Mouse (Mus musculus) hindbrain, embryonic 14.5 days (tissue): ENCODE measurements at regions not wholly inside any gene's neighbourhood (a gene's known extent, or its start where the extent isn't known, plus 50 kb on each side); places are given as distances from the start of the nearest gene placed in this dataset.

Experiments used
- ATAC-seq: fragments of 200-750 bp; cut with Nextera tagmentation; 2 replicates; pipeline ENCODE4 v1.8.0; 2017; ENCODE audit warnings: moderate number of reproducible peaks, mild to moderate bottlenecking, moderate TSS enrichment, moderate library complexity; ENCODE audit not compliant: low FRiP score
- DNase-seq: peaks from one replicate; pipeline ENCODE4 v3.0.0-alpha.2; 2015; ENCODE audit warnings: low spot score
- H3K27ac ChIP-seq: fragments of 300-500 bp; sonication (generic); 2 replicates; pipeline ENCODE4 v1.5.1; 2014; ENCODE audit warnings: mild to moderate bottlenecking, moderate library complexity
- H3K27me3 ChIP-seq: fragments of 300-500 bp; sonication (generic); 2 replicates; pipeline ENCODE4 v1.6.1; 2014; ENCODE audit warnings: mild to moderate bottlenecking, low read length, mixed read lengths; ENCODE audit not compliant: control insufficient read depth, insufficient read depth
- H3K36me3 ChIP-seq: fragments of 300-500 bp; sonication (generic); replicated peaks from 2 replicates; pipeline ENCODE4 v1.6.1; 2014; ENCODE audit not compliant: control insufficient read depth, insufficient read depth
- H3K4me1 ChIP-seq: fragments of 300-500 bp; sonication (generic); replicated peaks from 2 replicates; pipeline ENCODE4 v1.6.1; 2014; ENCODE audit warnings: antibody characterized with exemption, low read length, mixed read lengths; ENCODE audit not compliant: control insufficient read depth, insufficient read depth
- H3K4me2 ChIP-seq: fragments of 300-500 bp; sonication (generic); replicated peaks from 2 replicates; pipeline ENCODE4 v1.6.1; 2014; ENCODE audit warnings: mild to moderate bottlenecking, moderate library complexity
- H3K4me3 ChIP-seq: fragments of 300-500 bp; sonication (generic); replicated peaks from 2 replicates; pipeline ENCODE4 v1.5.1; 2014; ENCODE audit warnings: mild to moderate bottlenecking, low read length
- H3K9ac ChIP-seq: fragments of 300-500 bp; sonication (generic); 2 replicates; pipeline ENCODE4 v1.6.1; 2014
- H3K9me3 ChIP-seq: fragments of 300-500 bp; sonication (generic); 2 replicates; pipeline ENCODE4 v1.6.1; 2016; ENCODE audit warnings: low read length; ENCODE audit not compliant: control insufficient read depth
- WGBS: fragments of 180-500 bp; shearing (Covaris S2); extraction: QIAGEN DNeasy Blood & Tissue Kit; methylation state at CpG from one replicate; pipeline ENCODE4 v1.1.7; 2014; 5-methylcytosine and 5-hydroxymethylcytosine counted together

- Histone ChIP-seq H3K4me3 (no peak overlapping the region), H3K9me3 (no peaks in the 10 kb centered on the region), H3K4me2 (no peak overlapping the region), H3K36me3 (no peaks in the 10 kb centered on the region), H3K9ac (no peak overlapping the region), H3K27ac (no peak overlapping the region), H3K4me1 (no peaks in the 10 kb centered on the region), H3K27me3 (no peaks in the 10 kb centered on the region)
- ATAC-seq (no peak), DNase-seq (no peak)
Observed at GRCm38 (mm10) chr10:34824121-34824520, 340.9 kb downstream of the Frk start.

GRCm38 (mm10) chr10:34842015-34842504, 358.9 kb downstream of the Frk start:
- ATAC-seq (no peak), DNase-seq (no peak)
- Histone ChIP-seq H3K9me3 (no peaks in the 10 kb centered on the region), H3K36me3 (no peaks in the 10 kb centered on the region), H3K4me2 (no peak overlapping the region), H3K27me3 (no peaks in the 10 kb centered on the region), H3K4me3 (no peak overlapping the region), H3K9ac (no peak overlapping the region), H3K27ac (no peak overlapping the region), H3K4me1 (no peaks in the 10 kb centered on the region)
- 88% methylated on average over 3 of the region's 3 CpGs for WGBS

DNA sequence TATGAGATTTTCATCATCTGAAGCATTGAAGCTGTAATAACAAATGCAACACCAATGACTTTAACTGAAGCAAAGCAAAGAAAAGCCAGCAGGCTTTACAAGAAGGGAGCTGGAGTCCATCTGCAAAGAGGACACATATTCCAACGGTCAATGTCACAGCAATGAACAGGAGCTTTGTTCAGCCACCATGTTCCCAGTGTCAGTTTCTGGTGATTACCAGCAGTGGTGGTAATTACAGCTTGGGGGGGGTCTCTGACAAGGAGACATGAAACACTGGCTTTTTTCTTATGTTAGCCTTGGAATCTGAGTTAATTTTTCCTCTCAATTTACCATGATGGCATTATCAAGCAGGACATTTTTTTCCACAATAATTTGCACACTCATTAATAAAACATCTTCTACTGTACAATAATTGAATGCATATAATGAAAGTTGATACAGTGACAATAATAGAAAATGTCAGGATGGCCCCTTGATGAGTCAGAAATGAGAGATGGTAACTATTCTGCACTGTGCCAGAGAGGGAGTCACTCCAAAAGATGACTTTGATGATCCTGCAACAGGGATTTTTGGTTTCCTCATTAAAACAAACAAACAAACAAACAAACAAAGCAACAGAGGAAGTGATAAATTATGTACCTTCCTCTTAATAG, 373.4 kb downstream of the Frk start:
- no peak for DNase-seq
- Histone ChIP-seq H3K36me3 (no peaks in the 10 kb centered on the region), H3K4me1 (no peaks in the 10 kb centered on the region), H3K4me2 (no peak overlapping the region), H3K9ac (no peak overlapping the region), H3K27me3 (no peaks in the 10 kb centered on the region), H3K27ac (no peak overlapping the region), H3K4me3 (no peak overlapping the region), H3K9me3 (no peaks in the 10 kb centered on the region)
- ATAC-seq, result no peak
- 58% methylated on average over 1 of the region's 1 CpGs for WGBS

DNA sequence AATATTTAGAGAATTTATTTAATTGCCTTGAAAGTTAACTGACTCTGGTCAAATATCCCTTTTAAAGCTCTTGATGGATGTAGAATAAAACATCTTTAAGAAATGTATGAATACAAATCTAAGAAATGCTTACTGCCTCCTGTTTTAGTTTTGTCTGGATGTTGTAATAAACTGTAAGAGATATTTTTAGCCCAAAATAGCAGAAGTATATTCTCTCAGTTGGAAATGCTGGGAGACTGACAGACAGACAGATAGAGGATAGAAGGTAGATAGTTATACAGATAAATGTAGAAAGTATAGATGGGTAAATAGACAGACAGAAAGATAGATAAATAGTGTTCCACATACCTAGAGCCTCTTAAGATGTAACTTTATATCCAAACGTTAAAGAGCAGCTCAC, 379.5 kb downstream of the Frk start:
- ATAC-seq, result no peak
- no peaks in the 10 kb centered on the region for H3K4me1 ChIP-seq
- no peak for DNase-seq
- H3K4me3 ChIP-seq, result no peak overlapping the region
- no peaks in the 10 kb centered on the region for H3K27me3 ChIP-seq
- no peak overlapping the region for H3K27ac ChIP-seq
- no peak overlapping the region for H3K9ac ChIP-seq
- no peak overlapping the region for H3K4me2 ChIP-seq
- no peaks in the 10 kb centered on the region for H3K36me3 ChIP-seq
- WGBS, result 78% methylated on average over 1 of the region's 1 CpGs
- no peaks in the 10 kb centered on the region for H3K9me3 ChIP-seq

GRCm38 (mm10) chr10:34871888-34872287, 388.7 kb downstream of the Frk start:
- DNase-seq (no peak), ATAC-seq (no peak)
- no peak overlapping the region for H3K9ac ChIP-seq
- H3K9me3 ChIP-seq, result no peaks in the 10 kb centered on the region
- H3K27me3 ChIP-seq, result no peaks in the 10 kb centered on the region
- no peak overlapping the region for H3K27ac ChIP-seq
- no peak overlapping the region for H3K4me3 ChIP-seq
- no peak overlapping the region for H3K4me2 ChIP-seq
- H3K36me3 ChIP-seq, result no peaks in the 10 kb centered on the region
- H3K4me1 ChIP-seq, result no peaks in the 10 kb centered on the region
- 58% methylated on average over 9 of the region's 9 CpGs for WGBS

DNA sequence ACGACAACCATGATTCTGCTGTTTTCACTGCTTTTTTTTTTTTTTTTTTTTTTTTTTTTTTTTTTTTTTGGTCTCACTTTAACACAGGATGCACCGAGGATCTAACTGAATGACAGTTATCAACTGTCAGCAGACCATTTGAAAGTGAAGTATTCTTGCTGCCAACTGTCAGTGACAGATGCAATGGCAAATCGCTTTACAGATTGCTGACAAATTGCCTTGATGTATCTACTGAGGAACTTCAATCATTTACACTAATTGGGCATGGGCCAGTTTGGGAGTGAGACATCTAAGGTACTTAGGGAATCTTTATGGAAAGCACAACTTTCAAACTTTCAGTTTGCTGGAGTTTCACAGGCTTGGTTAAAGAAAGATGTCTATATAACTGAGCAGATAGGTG, 395.3 kb downstream of the Frk start:
- H3K4me1 ChIP-seq, result no peaks in the 10 kb centered on the region
- no peaks in the 10 kb centered on the region for H3K9me3 ChIP-seq
- ATAC-seq (no peak), DNase-seq (no peak)
- no peak overlapping the region for H3K27ac ChIP-seq
- H3K9ac ChIP-seq, result no peak overlapping the region
- no peaks in the 10 kb centered on the region for H3K27me3 ChIP-seq
- H3K4me2 ChIP-seq, result no peak overlapping the region
- 86% methylated on average over 3 of the region's 3 CpGs for WGBS
- H3K4me3 ChIP-seq, result no peak overlapping the region
- no peaks in the 10 kb centered on the region for H3K36me3 ChIP-seq

DNA sequence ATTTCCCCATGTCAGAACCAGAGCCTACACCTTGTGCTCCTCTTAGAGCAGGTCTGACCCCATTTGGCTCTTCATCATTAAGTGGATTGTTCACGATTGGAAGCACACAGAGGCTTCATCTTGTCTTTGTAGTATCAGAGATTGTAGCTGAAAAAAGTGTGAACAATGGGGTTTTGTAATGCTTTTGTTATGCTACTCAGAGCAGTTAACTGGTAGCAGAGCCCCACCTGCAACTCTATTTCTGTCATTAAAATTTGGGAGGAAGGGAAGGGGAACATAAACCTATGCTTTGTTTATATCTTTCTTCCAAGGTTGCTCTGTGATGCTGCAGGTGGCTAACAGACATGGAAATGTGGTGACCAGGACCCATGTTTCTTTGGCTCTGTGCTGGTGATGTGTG, 404.4 kb downstream of the Frk start:
- Histone ChIP-seq H3K36me3 (no peaks in the 10 kb centered on the region), H3K4me2 (no peak overlapping the region), H3K27ac (no peak overlapping the region), H3K4me3 (no peak overlapping the region), H3K9me3 (no peaks in the 10 kb centered on the region), H3K27me3 (no peaks in the 10 kb centered on the region), H3K4me1 (no peaks in the 10 kb centered on the region), H3K9ac (no peak overlapping the region)
- 47% methylated on average over 1 of the region's 1 CpGs for WGBS
- no peak for ATAC-seq
- DNase-seq, result no peak

GRCm38 (mm10) chr10:34904274-34904673, 421.1 kb downstream of the Frk start:
- Histone ChIP-seq H3K4me2 (no peak overlapping the region), H3K9me3 (no peaks in the 10 kb centered on the region), H3K36me3 (no peaks in the 10 kb centered on the region), H3K4me3 (no peak overlapping the region), H3K27ac (no peak overlapping the region), H3K27me3 (no peaks in the 10 kb centered on the region), H3K4me1 (no peaks in the 10 kb centered on the region), H3K9ac (no peak overlapping the region)
- 65% methylated on average over 5 of the region's 5 CpGs for WGBS
- peak; percentile 55 for DNase-seq
- ATAC-seq, result peak; percentile 92

DNA sequence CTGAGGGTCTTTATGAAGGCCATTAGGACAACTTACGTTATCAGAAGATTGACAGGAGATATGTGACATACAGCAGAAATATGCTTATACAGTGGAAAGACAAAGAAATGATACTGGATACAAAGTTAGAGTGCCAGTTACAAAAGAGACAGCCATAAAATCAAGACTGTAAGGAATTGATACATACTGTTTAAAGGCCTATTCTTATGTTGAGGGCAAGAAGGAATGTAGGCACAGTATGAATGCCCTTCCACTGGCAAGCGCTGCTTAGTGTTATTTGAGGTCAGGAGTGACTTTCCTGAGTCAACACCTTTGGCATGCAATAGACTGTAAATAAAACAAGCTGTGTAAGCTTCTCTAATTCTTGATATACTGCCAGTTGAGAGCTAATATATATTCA, 421.5 kb downstream of the Frk start:
- no peaks in the 10 kb centered on the region for H3K27me3 ChIP-seq
- no peak overlapping the region for H3K27ac ChIP-seq
- H3K9me3 ChIP-seq, result no peaks in the 10 kb centered on the region
- no peak overlapping the region for H3K4me3 ChIP-seq
- no peaks in the 10 kb centered on the region for H3K4me1 ChIP-seq
- no peaks in the 10 kb centered on the region for H3K36me3 ChIP-seq
- no peak for DNase-seq
- H3K9ac ChIP-seq, result no peak overlapping the region
- H3K4me2 ChIP-seq, result no peak overlapping the region
- ATAC-seq, result 0 out of 2 replicates have a peak, but pooled peaks have one; percentile 26
- 70% methylated on average over 2 of the region's 2 CpGs for WGBS

DNA sequence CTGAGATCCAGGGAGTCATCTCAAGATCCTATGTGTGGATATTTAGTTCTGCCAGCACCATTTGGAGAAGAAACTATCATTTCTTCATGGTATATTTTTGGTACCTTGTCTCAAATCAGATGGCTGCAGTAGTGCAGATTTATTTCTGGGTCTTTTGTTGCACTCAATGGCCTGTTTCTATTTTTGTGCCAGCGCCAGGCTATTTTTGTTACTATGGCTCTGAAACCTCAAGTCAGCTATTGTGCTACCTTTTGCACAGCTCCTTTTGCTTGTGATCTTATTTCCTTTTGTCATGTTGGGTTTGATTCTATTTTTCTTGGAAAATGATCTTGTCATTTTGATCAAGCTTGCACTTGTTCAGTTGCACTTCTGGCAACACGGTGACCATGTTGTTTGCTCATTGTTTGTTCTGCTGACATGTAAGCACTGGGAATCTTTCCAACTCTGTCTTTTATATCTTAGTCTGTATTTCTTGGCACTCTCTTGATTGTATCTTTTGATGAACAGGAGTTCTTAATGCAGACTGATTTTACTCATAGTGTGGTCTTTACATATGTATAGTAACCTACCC, 429.0 kb downstream of the Frk start:
- no peaks in the 10 kb centered on the region for H3K9me3 ChIP-seq
- H3K27ac ChIP-seq, result no peak overlapping the region
- no peak overlapping the region for H3K4me2 ChIP-seq
- no peak overlapping the region for H3K4me3 ChIP-seq
- H3K4me1 ChIP-seq, result no peaks in the 10 kb centered on the region
- 77% methylated on average over 2 of the region's 2 CpGs for WGBS
- H3K9ac ChIP-seq, result no peak overlapping the region
- ATAC-seq (no peak), DNase-seq (no peak)
- H3K27me3 ChIP-seq, result no peaks in the 10 kb centered on the region
- no peaks in the 10 kb centered on the region for H3K36me3 ChIP-seq
